Mouse (Mus musculus): ENCODE data around the gene Snrpa1.

Gene Snrpa1

DNA sequence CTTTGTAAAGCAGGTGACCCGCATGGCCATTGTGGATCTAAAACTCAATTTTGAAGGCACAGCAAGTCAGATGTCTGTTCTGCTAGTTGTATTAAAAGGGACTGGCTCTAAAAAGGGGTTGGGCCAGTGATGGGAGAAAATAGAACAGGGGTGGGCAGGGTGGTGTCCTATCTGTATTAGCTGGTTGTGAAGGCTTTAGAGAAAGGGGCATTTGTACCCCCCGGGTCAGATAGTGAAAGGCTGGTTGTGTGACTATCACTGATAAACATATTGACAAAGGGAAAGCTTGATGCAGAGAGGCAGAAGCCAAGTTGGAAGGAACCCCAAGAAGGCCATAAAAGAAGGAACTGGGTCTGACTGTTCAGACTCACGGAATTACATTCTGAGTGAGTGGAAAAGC, 54.8 kb downstream of the Snrpa1 start:
- no peak for DNase-seq (ENCODE audit: low spot score)

DNA sequence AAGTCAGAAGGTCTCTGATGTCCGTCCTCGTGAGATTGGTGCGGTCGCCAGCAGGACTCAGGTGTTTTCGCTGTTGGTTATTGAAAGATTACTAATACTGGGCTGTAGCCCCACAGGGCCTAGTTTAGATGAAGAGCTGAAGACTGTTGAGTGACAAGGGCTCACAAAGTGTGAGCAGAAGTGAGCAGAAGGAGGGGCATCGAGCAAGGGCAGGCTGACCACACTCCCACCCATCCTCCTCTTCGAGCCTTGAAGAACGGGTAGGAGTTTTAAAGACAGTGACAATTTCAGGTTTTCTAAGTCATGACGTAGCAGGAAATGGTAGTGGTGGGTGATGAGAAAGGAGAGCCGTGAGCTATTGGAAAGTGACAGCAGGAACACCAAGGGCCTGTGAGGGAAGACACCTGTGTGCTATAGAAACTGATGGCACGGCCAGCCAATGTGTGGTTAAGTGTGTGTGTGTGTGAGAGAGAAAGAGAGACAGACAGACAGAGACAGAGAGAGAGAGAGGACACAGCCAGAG, 57.1 kb downstream of the Snrpa1 start:
- no peak for DNase-seq (ENCODE audit: low spot score)

GRCm38 (mm10) chr7:66116906-66117482, 58.2 kb downstream of the Snrpa1 start:
- DNase-seq (ENCODE audit: low spot score), result no peak

GRCm38 (mm10) chr7:66118046-66118445, 59.2 kb downstream of the Snrpa1 start:
- no peak for DNase-seq (ENCODE audit: low spot score)

GRCm38 (mm10) chr7:66118796-66119195, 60.0 kb downstream of the Snrpa1 start:
- no peak for DNase-seq (ENCODE audit: low spot score)

DNA sequence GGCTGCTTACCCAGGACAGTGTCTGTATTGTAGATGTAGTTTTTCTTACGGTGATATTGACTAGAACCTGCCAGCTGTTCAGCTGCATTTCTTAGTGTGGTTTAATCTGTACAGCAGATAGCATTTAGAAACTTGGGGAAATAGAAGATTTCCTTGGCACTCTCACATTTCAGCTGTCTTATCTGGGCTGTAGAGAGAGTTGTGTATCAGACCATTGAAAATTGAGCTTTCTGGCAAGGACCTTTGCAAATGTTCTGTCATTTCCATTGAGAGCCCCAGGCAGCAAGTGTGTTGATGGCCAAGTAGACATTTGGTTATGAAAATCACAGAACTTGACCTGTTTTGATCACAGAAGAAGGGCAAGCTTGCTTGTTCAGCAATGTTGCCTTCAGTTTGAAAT, 61.3 kb downstream of the Snrpa1 start:
- DNase-seq (ENCODE audit: low spot score), result no peak

DNA sequence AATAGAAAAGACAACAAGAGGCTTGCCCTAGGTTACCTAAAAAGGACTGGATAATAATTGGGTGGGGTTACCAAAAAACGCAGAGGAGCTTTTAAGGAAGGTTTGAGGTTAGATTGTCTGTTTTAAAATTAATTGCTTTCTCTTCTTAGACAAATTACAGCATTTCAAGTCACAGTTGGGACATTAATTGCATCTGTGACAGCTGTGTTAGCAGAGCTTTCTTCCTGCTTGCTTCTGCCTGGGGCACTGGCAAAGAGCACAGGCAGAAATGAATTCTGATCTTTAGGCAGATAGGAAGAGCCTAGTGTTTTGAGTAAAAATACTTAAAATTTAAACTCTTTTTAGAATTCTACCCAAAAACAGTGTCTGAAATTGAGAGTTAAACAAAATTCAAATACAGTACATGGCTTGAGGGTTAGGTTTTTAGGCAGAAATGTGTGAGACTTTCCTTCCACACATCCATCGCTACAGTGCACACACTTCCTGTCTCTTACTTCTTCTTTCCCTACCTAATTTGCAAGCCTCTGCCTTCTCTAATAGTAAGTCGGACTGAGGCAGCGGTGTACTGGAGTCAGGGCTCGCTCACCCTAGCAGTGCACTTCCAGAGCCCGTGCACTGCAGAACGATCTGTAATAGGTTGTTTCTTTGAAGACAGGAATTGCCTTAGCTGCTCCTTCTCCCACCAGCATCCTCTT, 62.0 kb downstream of the Snrpa1 start:
- DNase-seq (ENCODE audit: low spot score), result no peak
